Mouse (Mus musculus): ENCODE data around the gene Wdfy3. TPM values are rescaled to one million over a fixed set of nuclear protein-coding genes. Genes with fewer than 3 reads are reported as not detected.

Wdfy3 gene
- polyA plus RNA-seq, 1 experiment from 2014 or later, result 9.7 TPM

DNA sequence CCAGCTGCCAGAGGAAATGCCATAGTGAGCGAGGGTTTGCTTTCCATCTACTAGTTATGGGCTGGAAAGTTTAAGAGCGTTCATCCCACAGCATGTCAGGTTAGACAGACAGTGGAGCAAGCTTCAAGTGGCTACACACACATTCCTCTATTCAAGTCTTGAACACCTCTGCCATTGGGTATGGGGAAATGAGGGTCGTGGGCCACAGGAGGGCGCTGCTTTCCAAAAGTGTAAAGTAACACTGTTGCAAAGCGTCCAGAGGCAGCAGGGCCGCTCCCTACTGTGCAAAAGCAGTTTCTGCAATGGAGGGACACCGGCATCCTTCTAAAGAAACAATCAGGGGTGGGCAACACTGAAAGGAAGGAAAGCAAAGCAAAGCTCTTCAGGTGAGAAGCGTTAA lies 235.8 kb downstream of the Wdfy3 start:
- no peak overlapping the region for H3K4me3 ChIP-seq (replicated peaks)
- H3K27ac ChIP-seq, result no peak overlapping the region
- no peak overlapping the region for H3K9ac ChIP-seq
- no peak overlapping the region for H3K4me2 ChIP-seq (replicated peaks)
- H3K9me3 ChIP-seq, result no peaks in the 10 kb centered on the region
- H3K36me3 ChIP-seq, result peaks cover 23% of the 10 kb centered on the region
- H3K4me1 ChIP-seq (replicated peaks), result no peaks in the 10 kb centered on the region
- no peaks in the 10 kb centered on the region for H3K27me3 ChIP-seq (replicated peaks)
- ATAC-seq, result no peak
- WGBS, result 74% methylated on average over 8 of the region's 8 CpGs

DNA sequence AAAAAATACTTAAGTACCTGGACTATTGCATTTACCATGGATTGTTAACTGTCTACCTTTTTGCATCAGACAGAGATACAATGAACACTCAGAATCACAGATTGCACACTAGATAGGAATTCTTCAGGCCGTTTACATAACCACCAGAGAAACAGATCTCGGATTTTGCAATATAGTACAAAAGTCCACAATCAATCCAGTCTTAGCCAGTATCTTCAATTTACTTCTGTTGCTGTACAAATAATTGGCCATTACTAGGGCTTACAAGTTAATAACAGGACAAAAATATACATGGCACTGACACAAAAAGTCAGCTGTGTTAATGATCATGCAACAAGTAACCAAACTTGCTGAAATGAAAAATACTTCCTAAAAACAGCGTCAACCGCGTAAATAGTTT lies 236.7 kb downstream of the Wdfy3 start:
- H3K36me3 ChIP-seq, result peaks cover 20% of the 10 kb centered on the region
- no peaks in the 10 kb centered on the region for H3K9me3 ChIP-seq
- no peak overlapping the region for H3K9ac ChIP-seq
- 87% methylated on average over 5 of the region's 5 CpGs for WGBS
- no peak overlapping the region for H3K4me3 ChIP-seq (replicated peaks)
- ATAC-seq, result no peak
- H3K27me3 ChIP-seq (replicated peaks), result no peaks in the 10 kb centered on the region
- no peaks in the 10 kb centered on the region for H3K4me1 ChIP-seq (replicated peaks)
- no peak overlapping the region for H3K27ac ChIP-seq
- H3K4me2 ChIP-seq (replicated peaks), result no peak overlapping the region

DNA sequence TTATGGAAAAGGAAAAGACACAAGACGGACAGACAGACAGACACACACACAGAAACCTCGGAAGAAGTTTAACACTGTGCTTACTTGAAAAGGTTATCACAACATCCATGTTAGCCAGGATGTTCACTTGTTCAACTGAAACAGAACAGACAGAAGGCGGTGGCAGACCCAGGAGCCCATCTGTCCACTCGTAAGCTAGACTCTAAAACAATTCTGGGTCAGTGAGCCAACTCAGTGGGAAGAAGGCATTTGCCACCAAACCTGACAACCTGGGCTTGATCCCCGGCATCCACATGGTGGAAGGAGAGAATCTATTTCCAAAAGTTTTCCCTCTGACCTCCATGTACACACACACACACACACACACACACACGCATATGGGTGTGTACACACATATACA lies 237.7 kb downstream of the Wdfy3 start:
- H3K36me3 ChIP-seq, result peaks cover 15% of the 10 kb centered on the region
- no peak for ATAC-seq
- H3K9me3 ChIP-seq, result no peaks in the 10 kb centered on the region
- H3K4me3 ChIP-seq (replicated peaks), result no peak overlapping the region
- H3K27ac ChIP-seq, result no peak overlapping the region
- H3K4me2 ChIP-seq (replicated peaks), result no peak overlapping the region
- H3K27me3 ChIP-seq (replicated peaks), result no peaks in the 10 kb centered on the region
- peaks cover 4% of the 10 kb centered on the region; the same call in 1 of the 2 replicates for H3K4me1 ChIP-seq (replicated peaks)
- no peak overlapping the region for H3K9ac ChIP-seq
- 93% methylated on average over 6 of the region's 6 CpGs for WGBS

DNA sequence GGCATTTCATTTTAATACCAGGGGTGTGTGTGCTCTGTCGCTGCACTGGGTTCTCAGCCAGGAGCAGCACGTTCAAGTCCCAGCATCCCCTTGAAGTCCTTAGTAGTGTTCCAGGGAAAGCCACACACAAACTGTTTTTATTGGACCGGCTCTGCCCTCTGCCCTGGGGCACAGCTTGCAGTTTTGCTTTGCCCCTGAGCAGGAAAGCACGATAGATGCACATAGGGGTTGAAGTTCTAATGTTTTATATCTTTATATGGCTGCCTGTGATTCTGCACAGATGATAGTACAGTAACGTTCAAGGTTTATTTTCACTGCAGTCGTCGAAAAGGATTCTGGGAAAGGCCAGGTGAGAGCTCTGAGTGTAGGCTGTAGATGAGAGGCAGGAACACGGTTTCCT lies 239.5 kb downstream of the Wdfy3 start:
- H3K4me1 ChIP-seq (replicated peaks), result peaks cover 15% of the 10 kb centered on the region

DNA sequence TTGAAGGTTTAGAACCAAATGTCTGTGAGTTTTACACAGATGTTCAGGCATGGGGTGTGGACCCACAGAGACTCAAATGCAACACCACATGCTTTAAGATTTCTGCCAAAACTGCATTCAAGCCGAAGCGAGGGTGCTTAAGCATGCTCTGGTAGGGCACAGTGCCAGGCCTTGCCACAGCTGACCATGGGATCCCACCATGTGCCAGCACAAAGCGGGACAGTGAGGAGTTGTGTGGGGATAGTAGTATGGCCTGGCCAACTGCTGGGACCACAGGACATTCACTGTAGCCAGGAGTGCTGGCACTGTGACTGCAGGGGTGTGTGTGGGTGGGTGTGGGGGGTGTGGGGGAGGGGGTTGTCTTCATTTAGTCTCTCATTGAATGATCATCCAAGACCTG lies 240.8 kb downstream of the Wdfy3 start:
- no peak overlapping the region for H3K4me3 ChIP-seq (replicated peaks)
- H3K27ac ChIP-seq, result no peak overlapping the region

More for the DNA sequence above, 239.5 kb downstream of the Wdfy3 start:
- Histone ChIP-seq H3K36me3 (0 out of 2 replicates have a peak, but pooled peaks cover 7% of the 10 kb centered on the region), H3K9ac (no peak overlapping the region), H3K27ac (0 out of 2 replicates have a peak overlapping the region, but pooled peaks have one; percentile 27), H3K27me3 (replicated peaks) (no peaks in the 10 kb centered on the region), H3K9me3 (no peaks in the 10 kb centered on the region), H3K4me3 (replicated peaks) (no peak overlapping the region), H3K4me2 (replicated peaks) (no peak overlapping the region; the same call in 1 of the 2 replicates)
- ATAC-seq, result peak; percentile 72
- WGBS, result 62% methylated on average over 8 of the region's 8 CpGs

DNA sequence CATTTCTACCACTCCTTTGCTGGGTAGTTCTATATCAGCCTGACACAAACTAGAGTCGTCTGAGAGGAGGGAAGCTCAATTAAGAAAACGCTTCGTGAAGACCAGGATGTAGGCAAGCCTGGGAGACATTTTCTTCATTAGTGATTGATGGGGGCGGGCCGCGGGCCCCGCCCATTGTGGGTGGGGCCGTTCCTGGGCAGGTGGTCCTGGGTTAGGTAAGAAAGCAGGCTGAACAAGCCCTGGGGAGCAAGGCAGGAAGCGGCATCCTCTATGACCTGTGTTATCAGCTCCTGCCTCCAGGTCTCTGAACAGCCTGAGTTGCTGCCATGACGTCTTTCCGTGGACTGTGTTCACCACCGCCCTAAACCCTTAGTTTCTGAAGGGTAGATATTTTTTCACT lies 242.2 kb downstream of the Wdfy3 start:
- Histone ChIP-seq H3K4me1 (replicated peaks) (peaks cover 16% of the 10 kb centered on the region), H3K9me3 (no peaks in the 10 kb centered on the region), H3K27me3 (replicated peaks) (no peaks in the 10 kb centered on the region), H3K9ac (no peak overlapping the region), H3K27ac (no peak overlapping the region), H3K4me3 (replicated peaks) (no peak overlapping the region), H3K4me2 (replicated peaks) (peak overlapping the region; percentile 61; the same call in 1 of the 2 replicates), H3K36me3 (no peaks in the 10 kb centered on the region)
- WGBS, result 28% methylated on average over 12 of the region's 12 CpGs
- ATAC-seq, result 0 out of 2 replicates have a peak, but pooled peaks have one; percentile 7

More for the DNA sequence above, 240.8 kb downstream of the Wdfy3 start:
- H3K9me3 ChIP-seq, result no peaks in the 10 kb centered on the region
- ATAC-seq, result no peak
- 0 out of 2 replicates have a peak, but pooled peaks cover 3% of the 10 kb centered on the region for H3K36me3 ChIP-seq
- WGBS, result 91% methylated on average over 3 of the region's 3 CpGs
- no peaks in the 10 kb centered on the region for H3K27me3 ChIP-seq (replicated peaks)
- no peak overlapping the region for H3K4me2 ChIP-seq (replicated peaks)
- no peak overlapping the region for H3K9ac ChIP-seq
- peaks cover 16% of the 10 kb centered on the region for H3K4me1 ChIP-seq (replicated peaks)

DNA sequence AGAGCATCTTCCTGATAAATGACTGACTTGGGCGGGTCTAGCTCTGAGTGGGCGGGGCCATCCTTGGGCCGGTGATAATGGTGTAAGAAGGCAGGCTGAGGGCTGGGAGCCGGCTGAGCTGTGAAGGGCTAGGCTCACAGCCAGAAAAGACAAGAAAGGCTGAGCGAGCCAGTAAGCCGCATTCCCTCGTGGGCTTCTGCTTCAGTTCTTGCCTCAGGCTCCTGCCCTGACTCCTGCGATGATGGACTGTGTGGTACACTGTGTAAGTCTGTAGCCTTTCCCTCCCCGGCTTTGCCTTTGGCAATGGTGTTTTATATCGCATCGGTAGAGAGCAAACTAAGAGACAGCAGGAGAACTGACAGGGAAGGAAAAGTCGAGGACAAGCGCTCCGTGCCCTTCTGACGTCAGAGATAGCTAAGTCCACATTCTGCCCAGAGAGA lies 243.2 kb downstream of the Wdfy3 start:
- H3K27me3 ChIP-seq (replicated peaks), result no peaks in the 10 kb centered on the region
- 0 out of 2 replicates have a peak overlapping the region, but pooled peaks have one; percentile 16 for H3K4me3 ChIP-seq (replicated peaks)
- no peaks in the 10 kb centered on the region for H3K9me3 ChIP-seq
- H3K4me1 ChIP-seq (replicated peaks), result peaks cover 16% of the 10 kb centered on the region
- H3K36me3 ChIP-seq, result no peaks in the 10 kb centered on the region
- peak overlapping the region; percentile 61 for H3K4me2 ChIP-seq (replicated peaks)
- H3K27ac ChIP-seq, result peak overlapping the region; percentile 52; the same call in 1 of the 2 replicates
- ATAC-seq, result peak; percentile 65
- no peak overlapping the region for H3K9ac ChIP-seq
- WGBS, result 6% methylated on average over 15 of the region's 15 CpGs

DNA sequence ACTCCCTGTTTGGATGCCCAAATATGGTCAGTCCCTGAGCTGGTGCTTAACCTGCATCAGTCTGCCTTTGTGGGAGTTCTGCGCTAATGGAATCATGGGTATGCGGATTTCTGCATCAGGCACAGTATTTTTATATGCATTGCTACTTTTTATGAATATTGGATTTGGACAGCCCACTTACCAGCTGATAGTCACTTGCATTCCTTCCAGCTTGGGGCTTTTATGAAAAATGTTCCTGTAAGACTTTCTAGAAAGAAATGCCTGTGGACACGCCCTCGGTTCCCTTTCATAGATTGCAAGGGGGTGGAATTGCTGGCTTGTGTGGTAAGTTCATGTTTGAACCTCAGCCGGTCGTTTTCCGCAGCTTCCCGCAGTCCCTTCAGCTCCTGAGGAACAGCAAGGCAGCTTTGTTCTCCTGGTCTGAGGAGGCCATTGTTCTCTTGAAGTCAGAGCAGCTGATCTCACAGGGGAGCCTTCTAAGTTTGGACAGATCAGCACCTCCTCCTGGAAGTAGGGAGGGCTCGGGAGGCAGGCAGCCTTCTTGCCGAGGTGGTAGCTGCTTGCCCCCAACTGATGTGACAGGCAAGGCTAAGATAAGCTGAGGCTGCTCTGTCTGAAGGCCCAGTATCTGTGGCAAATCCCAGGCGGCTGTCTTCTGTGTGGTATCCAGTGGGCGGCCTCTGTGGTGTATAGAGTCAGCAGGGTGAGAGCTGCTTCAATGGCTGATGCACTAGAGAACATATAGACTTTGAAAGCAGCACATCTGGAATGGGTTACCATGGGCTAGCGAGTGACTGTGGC lies 244.4 kb downstream of the Wdfy3 start:
- ATAC-seq, result no peak

DNA sequence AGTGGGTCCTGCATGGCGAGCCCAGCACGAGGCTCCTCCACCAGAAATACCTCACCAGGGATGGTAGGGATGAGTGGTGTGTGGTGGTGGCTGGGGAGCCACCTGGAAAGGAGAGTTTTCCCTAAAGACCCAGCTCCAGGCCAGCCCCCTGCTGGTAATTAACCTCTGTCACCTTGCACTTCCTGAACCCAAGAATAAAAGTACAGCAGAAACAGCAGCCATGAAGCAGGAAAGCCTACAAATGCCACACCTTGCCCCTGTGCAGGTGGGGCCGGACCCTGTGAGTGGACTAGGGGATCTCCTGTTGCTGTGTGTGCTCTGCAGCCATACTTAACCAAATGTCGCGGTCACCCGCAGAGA lies 247.4 kb downstream of the Wdfy3 start:
- no peak overlapping the region for H3K4me2 ChIP-seq (replicated peaks)
- ATAC-seq, result no peak
- H3K27me3 ChIP-seq (replicated peaks), result no peaks in the 10 kb centered on the region
- peaks cover 24% of the 10 kb centered on the region for H3K4me1 ChIP-seq (replicated peaks)
- 49% methylated on average over 6 of the region's 6 CpGs for WGBS
- H3K4me3 ChIP-seq (replicated peaks), result no peak overlapping the region
- no peak overlapping the region for H3K9ac ChIP-seq
- H3K9me3 ChIP-seq, result no peaks in the 10 kb centered on the region
- H3K27ac ChIP-seq, result no peak overlapping the region
- H3K36me3 ChIP-seq, result no peaks in the 10 kb centered on the region

More for the DNA sequence above, 244.4 kb downstream of the Wdfy3 start:
- no peaks in the 10 kb centered on the region for H3K9me3 ChIP-seq
- peaks cover 26% of the 10 kb centered on the region for H3K4me1 ChIP-seq (replicated peaks)
- no peak overlapping the region for H3K9ac ChIP-seq
- 41% methylated on average over 13 of the region's 13 CpGs for WGBS
- no peaks in the 10 kb centered on the region for H3K36me3 ChIP-seq
- no peak overlapping the region for H3K27ac ChIP-seq
- no peak overlapping the region for H3K4me2 ChIP-seq (replicated peaks)
- no peaks in the 10 kb centered on the region for H3K27me3 ChIP-seq (replicated peaks)
- H3K4me3 ChIP-seq (replicated peaks), result no peak overlapping the region

DNA sequence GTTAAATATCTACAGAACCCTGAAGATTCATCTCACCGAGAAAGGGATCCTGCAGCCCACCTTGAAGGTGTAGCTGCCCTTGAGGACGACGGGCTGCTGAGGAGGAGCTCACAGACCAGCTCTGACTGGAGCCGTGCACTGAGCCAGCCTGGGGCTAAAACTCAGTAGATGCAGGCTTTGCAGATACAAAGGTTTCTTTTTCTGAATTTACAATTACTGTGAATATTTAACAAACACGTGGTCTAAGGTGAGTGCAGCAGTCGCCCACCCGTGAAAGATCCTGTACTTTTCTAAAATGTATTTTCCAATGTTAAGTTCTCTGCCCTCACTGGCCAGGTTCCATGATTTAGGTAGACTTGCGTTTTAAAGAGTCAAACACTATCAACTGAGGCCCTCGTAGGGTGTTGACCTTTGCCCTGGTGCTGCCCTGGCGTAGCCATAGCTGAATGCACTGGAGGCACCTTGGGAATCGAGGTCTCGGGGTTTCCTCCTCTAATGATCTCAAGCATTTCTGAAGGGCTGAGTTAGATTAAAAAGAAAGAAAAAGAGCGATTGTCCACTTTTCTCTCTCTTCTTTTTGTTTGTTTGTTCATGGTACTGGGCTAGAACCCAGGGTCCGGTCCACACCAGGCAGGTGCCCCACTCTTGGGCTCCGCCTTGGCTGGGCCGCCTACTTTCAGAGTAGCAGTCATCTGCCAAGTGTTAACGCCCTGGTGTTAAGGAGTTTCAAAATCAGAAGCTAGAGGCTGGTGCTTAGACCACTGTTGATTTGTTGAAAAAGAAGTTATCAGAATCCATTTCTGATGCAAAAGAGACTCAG lies 248.0 kb downstream of the Wdfy3 start:
- WGBS, result 57% methylated on average over 17 of the region's 17 CpGs
- H3K36me3 ChIP-seq, result no peaks in the 10 kb centered on the region
- ATAC-seq, result peak; percentile 67
- no peak overlapping the region for H3K4me3 ChIP-seq (replicated peaks)
- no peak overlapping the region for H3K4me2 ChIP-seq (replicated peaks)
- no peaks in the 10 kb centered on the region for H3K27me3 ChIP-seq (replicated peaks)
- peak overlapping the region; percentile 46; the same call in 1 of the 2 replicates for H3K27ac ChIP-seq
- H3K9me3 ChIP-seq, result no peaks in the 10 kb centered on the region
- no peak overlapping the region for H3K9ac ChIP-seq
- H3K4me1 ChIP-seq (replicated peaks), result peaks cover 19% of the 10 kb centered on the region

DNA sequence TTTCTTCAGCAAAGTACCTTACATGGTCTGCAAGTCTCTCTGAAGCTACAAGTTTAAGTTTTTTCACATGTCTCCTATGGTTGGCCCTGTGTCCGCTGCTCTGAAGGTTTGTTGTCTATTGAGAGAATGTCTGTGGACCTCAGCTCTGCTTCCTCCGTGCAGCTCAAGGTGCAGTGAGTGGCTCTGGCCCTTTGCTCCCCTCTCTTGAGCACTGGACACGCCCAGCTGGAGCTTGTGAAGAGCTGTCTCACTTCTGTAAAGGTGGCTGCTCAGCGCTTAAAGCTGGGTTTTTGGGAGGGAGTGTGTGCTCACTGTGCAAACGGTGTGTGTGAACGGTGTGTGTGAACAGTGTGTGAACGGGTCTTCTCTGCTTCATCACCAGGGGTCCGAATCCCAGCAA lies 248.7 kb downstream of the Wdfy3 start:
- peaks cover 14% of the 10 kb centered on the region for H3K4me1 ChIP-seq (replicated peaks)
- peak overlapping the region; percentile 46; the same call in 1 of the 2 replicates for H3K27ac ChIP-seq
- H3K36me3 ChIP-seq, result no peaks in the 10 kb centered on the region
- no peaks in the 10 kb centered on the region for H3K27me3 ChIP-seq (replicated peaks)
- no peak overlapping the region for H3K4me3 ChIP-seq (replicated peaks)
- ATAC-seq, result peak; percentile 73
- H3K4me2 ChIP-seq (replicated peaks), result no peak overlapping the region
- WGBS, result 64% methylated on average over 8 of the region's 8 CpGs
- H3K9me3 ChIP-seq, result no peaks in the 10 kb centered on the region
- no peak overlapping the region for H3K9ac ChIP-seq

DNA sequence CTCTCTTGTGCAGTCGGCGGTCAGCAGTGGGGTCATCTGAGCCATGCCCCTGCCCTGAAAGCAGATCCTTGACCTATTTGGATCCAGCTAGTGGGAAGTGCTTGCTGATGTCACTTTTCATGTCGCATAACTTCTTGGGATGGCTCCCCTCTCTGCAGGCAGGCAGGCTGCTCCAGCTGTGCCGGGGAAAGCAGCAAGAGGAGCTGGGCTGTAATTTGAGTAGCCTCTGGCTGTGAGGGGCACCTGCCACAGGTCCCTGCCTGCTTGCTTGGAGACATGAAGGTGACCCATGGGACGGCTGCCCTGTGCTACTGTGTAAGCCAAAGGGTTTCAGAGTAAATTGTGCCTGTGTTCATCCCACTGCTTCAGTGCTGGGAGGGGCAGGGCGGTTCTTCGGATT lies 249.9 kb downstream of the Wdfy3 start:
- ATAC-seq, result no peak
- Histone ChIP-seq H3K4me3 (replicated peaks) (no peak overlapping the region), H3K36me3 (no peaks in the 10 kb centered on the region), H3K9ac (no peak overlapping the region), H3K9me3 (no peaks in the 10 kb centered on the region), H3K4me1 (replicated peaks) (peaks cover 10% of the 10 kb centered on the region; the same call in 1 of the 2 replicates), H3K4me2 (replicated peaks) (no peak overlapping the region), H3K27ac (no peak overlapping the region), H3K27me3 (replicated peaks) (no peaks in the 10 kb centered on the region)
- WGBS, result 28% methylated on average over 7 of the region's 7 CpGs
